Mouse (Mus musculus) heart, adult 9 months (tissue): ENCODE measurements at regions not wholly inside any gene's neighbourhood (a gene's known extent, or its start where the extent isn't known, plus 50 kb on each side); places are given as distances from the start of the nearest gene placed in this dataset.
A peak's percentile ranks its signal among the peaks of the same experiment; 100 is the strongest.

Experiments
- DNase-seq, 2 experiments: peaks; one replicate each; pipeline ENCODE4 v3.0.0; 2022; ENCODE audit warnings: low spot score in 2 of 2

- no peak for DNase-seq
These were observed 224.7 kb upstream of the Pgrmc2 start for GRCm38 (mm10) chr3:41307400-41308028.

GRCm38 (mm10) chr3:41302805-41303204 is 220.0 kb upstream of the Pgrmc2 start:
- no peak for DNase-seq

- no peak for DNase-seq
These were observed 215.9 kb upstream of the Pgrmc2 start for GRCm38 (mm10) chr3:41298776-41299175.

- no peak for DNase-seq
These were observed 213.4 kb upstream of the Pgrmc2 start for GRCm38 (mm10) chr3:41296152-41296809.

GRCm38 (mm10) chr3:41295150-41295549 is 212.3 kb upstream of the Pgrmc2 start:
- peak; percentile 91 for DNase-seq

- no peak for DNase-seq
These were observed 207.9 kb upstream of the Pgrmc2 start for GRCm38 (mm10) chr3:41290535-41291307.

- DNase-seq: no peak
These were observed 205.9 kb upstream of the Pgrmc2 start for GRCm38 (mm10) chr3:41288735-41289134.

GRCm38 (mm10) chr3:41288066-41288465 is 205.2 kb upstream of the Pgrmc2 start:
- DNase-seq: no peak

GRCm38 (mm10) chr3:41285336-41285735 is 202.5 kb upstream of the Pgrmc2 start:
- no peak for DNase-seq

GRCm38 (mm10) chr3:41284897-41285296 is 202.1 kb upstream of the Pgrmc2 start:
- DNase-seq: peak; percentile 80 to 81

- no peak for DNase-seq
These were observed 199.7 kb upstream of the Pgrmc2 start for GRCm38 (mm10) chr3:41282431-41283037.

- DNase-seq: no peak
These were observed 193.2 kb upstream of the Pgrmc2 start for GRCm38 (mm10) chr3:41276096-41276495.

GRCm38 (mm10) chr3:41268516-41268915 is 185.7 kb upstream of the Pgrmc2 start:
- DNase-seq: no peak

GRCm38 (mm10) chr3:41266216-41266615 is 183.4 kb upstream of the Pgrmc2 start:
- no peak for DNase-seq

GRCm38 (mm10) chr3:41265399-41265798 is 182.6 kb upstream of the Pgrmc2 start:
- no peak for DNase-seq

- DNase-seq: peak in 1 of 2 experiments; percentile 14
These were observed 175.4 kb upstream of the Pgrmc2 start for GRCm38 (mm10) chr3:41258291-41258690.

GRCm38 (mm10) chr3:41244960-41245359 is 162.1 kb upstream of the Pgrmc2 start:
- no peak for DNase-seq

GRCm38 (mm10) chr3:41241856-41242552 is 159.2 kb upstream of the Pgrmc2 start:
- DNase-seq: no peak

GRCm38 (mm10) chr3:41239801-41240200 is 157.0 kb upstream of the Pgrmc2 start:
- DNase-seq: no peak

- no peak for DNase-seq
These were observed 156.4 kb upstream of the Pgrmc2 start for GRCm38 (mm10) chr3:41239246-41239645.

GRCm38 (mm10) chr3:41238046-41238445 is 155.2 kb upstream of the Pgrmc2 start:
- no peak for DNase-seq

GRCm38 (mm10) chr3:41235610-41236009 is 152.8 kb upstream of the Pgrmc2 start:
- no peak for DNase-seq
